ENCODE assay signal across 7 mouse cellular contexts in genomic region chr4:126147533-126148160, GRCm38 (mm10). TPM values are rescaled to one million over a fixed set of nuclear protein-coding genes. Genes with fewer than 3 reads are reported as not detected.
DNase-seq lines count a peak whose midpoint lies in the region; ATAC-seq lines count a peak whose summit lies in the region.

TSS of gene Eva1b (plus strand) at chr4:126147744.

- no peaks in the 10 kb centered on the region for H3K36me3 ChIP-seq in embryonic facial prominence, embryonic 11.5 days (replicated peaks; ENCODE audit: control insufficient read depth, insufficient read depth, low read depth, low read length)
- H3K36me3 ChIP-seq in heart, embryonic 13.5 days, result peaks cover 14% of the 10 kb centered on the region
- peaks cover 7% of the 10 kb centered on the region; the same call in 1 of the 2 replicates for H3K36me3 ChIP-seq in kidney, embryonic 16.5 days (ENCODE audit: insufficient read depth, low read length)
- H3K36me3 ChIP-seq in stomach, embryonic 16.5 days (ENCODE audit: control insufficient read depth, insufficient read depth, low read length), result no peaks in the 10 kb centered on the region

- H3K27ac ChIP-seq in embryonic facial prominence, embryonic 11.5 days (replicated peaks; ENCODE audit: low read depth, low read length), result peak within 1 kb of the TSS; percentile 85
- peak within 1 kb of the TSS; percentile 93 for H3K27ac ChIP-seq in heart, embryonic 13.5 days (replicated peaks)
- peak within 1 kb of the TSS; percentile 95 for H3K27ac ChIP-seq in kidney, embryonic 16.5 days (ENCODE audit: low read length)
- H3K27ac ChIP-seq in stomach, embryonic 16.5 days (ENCODE audit: low read length), result peak within 1 kb of the TSS; percentile 96

- H3K9me3 ChIP-seq in embryonic facial prominence, embryonic 11.5 days (replicated peaks; ENCODE audit: control insufficient read depth, low read length), result no peaks in the 10 kb centered on the region
- no peaks in the 10 kb centered on the region for H3K9me3 ChIP-seq in heart, embryonic 13.5 days
- no peaks in the 10 kb centered on the region for H3K9me3 ChIP-seq in kidney, embryonic 16.5 days (ENCODE audit: low read length)
- H3K9me3 ChIP-seq in stomach, embryonic 16.5 days (replicated peaks; ENCODE audit: control insufficient read depth, low read length), result no peaks in the 10 kb centered on the region

- peak within 1 kb of the TSS; percentile 91 for H3K4me2 ChIP-seq in embryonic facial prominence, embryonic 11.5 days (ENCODE audit: low read depth, low read length)
- peak within 1 kb of the TSS; percentile 78 for H3K4me2 ChIP-seq in heart, embryonic 13.5 days
- H3K4me2 ChIP-seq in kidney, embryonic 16.5 days (replicated peaks; ENCODE audit: low read depth, low read length), result peak within 1 kb of the TSS; percentile 76
- H3K4me2 ChIP-seq in stomach, embryonic 16.5 days (ENCODE audit: low read depth, low read length), result peak within 1 kb of the TSS; percentile 81

- ATAC-seq in embryonic facial prominence, embryonic 11.5 days (replicated peaks; ENCODE audit: insufficient number of reproducible peaks, low FRiP score, low TSS enrichment, low read depth), result 0 out of 2 replicates have a peak, but pooled peaks have one; percentile 16
- peak; percentile 37; the same call in 1 of the 2 replicates for ATAC-seq in heart, embryonic 13.5 days (ENCODE audit: extremely low read depth, insufficient number of reproducible peaks, low FRiP score, low TSS enrichment)
- peak; percentile 92 for ATAC-seq in kidney, embryonic 16.5 days (ENCODE audit: low FRiP score, low TSS enrichment)
- ATAC-seq in stomach, embryonic 16.5 days (ENCODE audit: insufficient read depth, low FRiP score), result peak; percentile 85

- H3K27me3 ChIP-seq in embryonic facial prominence, embryonic 11.5 days (ENCODE audit: control insufficient read depth, insufficient read depth, low read length), result no peaks in the 10 kb centered on the region
- H3K27me3 ChIP-seq in heart, embryonic 13.5 days (replicated peaks), result peaks cover 25% of the 10 kb centered on the region
- H3K27me3 ChIP-seq in kidney, embryonic 16.5 days (ENCODE audit: insufficient read depth, low read length), result no peaks in the 10 kb centered on the region
- no peaks in the 10 kb centered on the region for H3K27me3 ChIP-seq in stomach, embryonic 16.5 days (ENCODE audit: control insufficient read depth, insufficient read depth, low read length)

- H3K9ac ChIP-seq in embryonic facial prominence, embryonic 11.5 days (replicated peaks; ENCODE audit: low read length), result peak within 1 kb of the TSS; percentile 73
- H3K9ac ChIP-seq in heart, embryonic 13.5 days, result peak within 1 kb of the TSS; percentile 87
- peak within 1 kb of the TSS; percentile 89 for H3K9ac ChIP-seq in kidney, embryonic 16.5 days (replicated peaks; ENCODE audit: low read length)
- H3K9ac ChIP-seq in stomach, embryonic 16.5 days (ENCODE audit: low read length), result peak within 1 kb of the TSS; percentile 87

- under 1% methylated on average over 24 of the region's 24 CpGs for WGBS in embryonic facial prominence, embryonic 11.5 days
- 2% methylated on average over 24 of the region's 24 CpGs for WGBS in heart, embryonic 13.5 days
- WGBS in kidney, embryonic 16.5 days, result 5% methylated on average over 24 of the region's 24 CpGs
- WGBS in stomach, embryonic 16.5 days, result 4% methylated on average over 24 of the region's 24 CpGs

- peak; percentile 70 to 80 for DNase-seq in adrenal gland, adult (ENCODE audit: inconsistent age in 2 of 2, low spot score in 1 of 2)
- DNase-seq in embryonic facial prominence, embryonic 11.5 days (ENCODE audit: low spot score), result peak; percentile 81
- peak; percentile 78 for DNase-seq in lung, postnatal 25 days (ENCODE audit: low spot score)
- no peak for DNase-seq in layer of hippocampus, adult 11-12 months (ENCODE audit: low spot score)

- peak within 1 kb of the TSS; percentile 63 for H3K4me3 ChIP-seq in embryonic facial prominence, embryonic 11.5 days (ENCODE audit: low read depth, low read length)
- peak within 1 kb of the TSS; percentile 69 for H3K4me3 ChIP-seq in heart, embryonic 13.5 days
- H3K4me3 ChIP-seq in kidney, embryonic 16.5 days (ENCODE audit: low read length), result peak within 1 kb of the TSS; percentile 75
- peak within 1 kb of the TSS; percentile 62 for H3K4me3 ChIP-seq in stomach, embryonic 16.5 days (replicated peaks; ENCODE audit: low read length)

- H3K4me1 ChIP-seq in embryonic facial prominence, embryonic 11.5 days (ENCODE audit: control insufficient read depth, insufficient read depth, low read length), result peaks cover 14% of the 10 kb centered on the region
- H3K4me1 ChIP-seq in heart, embryonic 13.5 days, result peaks cover 50% of the 10 kb centered on the region
- H3K4me1 ChIP-seq in kidney, embryonic 16.5 days (ENCODE audit: insufficient read depth, low read length), result peaks cover 56% of the 10 kb centered on the region
- peaks cover 29% of the 10 kb centered on the region for H3K4me1 ChIP-seq in stomach, embryonic 16.5 days (ENCODE audit: control insufficient read depth, insufficient read depth, low read length)

RNA-seq across cellular contexts. Expression of gene Eva1b, which starts in this region (rescaled TPM):
- 48.9 and 51.0 TPM in 2 replicates for polyA plus RNA-seq in embryonic facial prominence, embryonic 11.5 days (2014; fragmentation: Nextera tagmentation; extraction: Ambion mirVana)
- 30.9 and 34.2 TPM in 2 replicates for polyA plus RNA-seq in heart, embryonic 13.5 days (2015; fragmentation: Nextera tagmentation; extraction: Ambion mirVana)
- polyA plus RNA-seq in kidney, embryonic 16.5 days (2015; fragmentation: Nextera tagmentation; extraction: Ambion mirVana), result 99.9 and 103 TPM in 2 replicates
- polyA plus RNA-seq in stomach, embryonic 16.5 days (2015; fragmentation: Nextera tagmentation; extraction: Ambion mirVana), result 46.4 and 49.7 TPM in 2 replicates

Comparison
In these comparisons a context has a peak if more than half of its experiments do, and no peak if none do; other contexts are left out.
1. ATAC-seq: peak in every context shown above with its lines; median percentile 92 in kidney, embryonic 16.5 days; 85 in stomach, embryonic 16.5 days; 37 in heart, embryonic 13.5 days; 16 in embryonic facial prominence, embryonic 11.5 days.